Mouse (Mus musculus) WW6 (cell line): Measurements from ENCODE around the gene Svep1.

ENCODE experiments used
- DNase-seq: peaks from one replicate; pipeline ENCODE4 v3.0.0-alpha.2; 2013; ENCODE audit warnings: low read depth, low spot score

The Svep1 gene

DNA sequence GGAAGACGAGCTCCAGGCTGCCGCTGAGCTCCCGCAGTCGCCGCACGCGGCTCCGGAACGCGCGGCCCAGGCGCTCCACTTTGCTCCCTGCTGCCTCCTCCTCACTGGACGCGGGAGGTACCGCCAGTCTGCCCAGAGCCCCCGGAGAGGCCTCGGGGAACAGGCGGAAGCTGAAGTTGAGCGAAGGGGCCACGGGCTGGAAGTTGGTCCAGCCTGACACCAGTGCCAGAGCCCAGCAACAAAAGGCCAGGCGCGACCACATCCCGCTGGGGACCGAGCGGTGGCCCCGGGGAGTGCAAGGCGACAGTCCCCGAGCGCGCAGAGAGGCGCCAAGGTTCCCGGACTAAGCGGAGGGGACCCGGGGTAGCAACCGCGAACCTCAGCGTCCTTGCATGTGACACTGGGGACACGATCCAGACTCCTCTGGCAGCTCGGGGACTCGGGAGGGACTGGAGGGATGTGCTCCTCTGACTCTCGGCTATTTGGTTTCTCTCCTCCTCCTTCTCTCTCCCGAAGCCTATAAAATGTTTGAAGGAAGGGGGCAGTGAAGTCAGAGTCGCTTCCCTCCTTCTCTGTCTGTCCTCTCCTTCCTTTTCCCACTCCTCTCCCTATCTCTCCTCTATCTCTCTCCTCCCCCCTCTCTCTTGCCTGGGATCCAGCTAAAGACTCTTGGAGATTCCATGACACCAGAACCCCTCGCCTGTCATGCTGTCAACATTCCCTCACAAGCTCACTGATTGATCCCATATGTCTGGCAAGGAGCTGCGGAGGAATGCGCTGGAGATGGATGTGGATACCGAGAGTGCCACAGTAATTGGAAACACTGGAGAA, at the start of gene Svep1:
Gene Svep1, minus strand, starts transcription at position 745 of the 831 bp plus-strand sequence.
- no peak for DNase-seq

DNA sequence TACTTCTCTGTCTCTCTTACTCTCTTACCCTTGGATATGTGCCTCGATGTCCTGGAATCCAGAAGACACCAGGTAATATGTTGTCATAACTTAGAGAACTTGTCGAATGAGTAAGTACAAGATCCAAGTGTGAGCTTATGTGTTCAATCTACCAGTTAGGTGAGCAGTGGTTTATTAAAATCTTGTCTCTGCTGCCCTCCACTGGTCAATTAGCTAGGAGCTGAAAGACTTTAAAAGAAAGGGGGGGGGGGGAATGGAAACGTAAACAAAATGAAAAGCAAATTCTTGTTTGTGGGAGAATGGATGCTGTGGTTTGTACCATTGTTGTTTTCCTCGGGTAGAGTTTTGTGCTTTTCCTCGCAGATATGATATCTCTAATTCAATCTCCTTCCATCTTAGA, 46.8 kb upstream of the Svep1 start:
- peak; percentile 20 for DNase-seq

DNA sequence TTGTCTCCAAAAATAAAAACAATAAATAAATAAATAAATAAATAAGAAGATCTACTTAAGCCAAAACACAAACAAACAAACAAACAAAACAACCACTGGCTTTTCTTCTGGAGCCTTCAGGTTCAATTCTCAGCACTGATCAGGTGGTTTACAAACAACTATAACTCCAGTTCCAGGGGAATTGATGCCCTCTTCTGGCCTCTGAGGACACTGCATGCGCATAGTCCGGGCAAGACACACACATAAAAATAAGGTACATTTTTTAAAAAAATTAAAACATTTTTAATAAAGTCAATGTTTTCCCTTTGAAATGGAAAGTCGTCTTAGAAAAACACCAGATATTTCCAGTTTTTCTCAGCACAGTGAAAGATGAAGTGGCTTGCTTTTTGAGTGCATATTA, 45.7 kb upstream of the Svep1 start:
- no peak for DNase-seq

- DNase-seq, result no peak
These were observed 38.9 kb upstream of the Svep1 start for GRCm38 (mm10) chr4:58245544-58245943.

- DNase-seq, result no peak
These were observed 33.8 kb upstream of the Svep1 start for GRCm38 (mm10) chr4:58240416-58240815.

DNA sequence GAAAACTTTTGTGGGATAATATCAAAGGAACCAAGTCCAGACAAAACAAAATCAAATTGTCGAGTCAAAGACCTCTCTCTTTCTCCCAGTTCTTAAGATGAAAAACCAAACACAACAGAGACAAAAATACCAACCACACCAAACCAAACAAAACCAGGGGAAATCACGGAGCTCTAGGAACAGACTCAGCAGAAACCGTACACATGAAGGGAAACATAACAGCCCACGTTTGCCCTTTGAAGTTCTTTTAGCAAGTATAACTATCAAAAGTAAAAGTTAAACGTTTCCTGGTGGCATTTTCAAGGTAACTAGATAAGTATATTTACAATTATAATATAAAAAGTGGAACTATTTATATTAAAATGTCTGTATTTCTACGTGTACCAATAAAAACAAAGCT, 29.2 kb upstream of the Svep1 start:
- DNase-seq, result no peak

DNA sequence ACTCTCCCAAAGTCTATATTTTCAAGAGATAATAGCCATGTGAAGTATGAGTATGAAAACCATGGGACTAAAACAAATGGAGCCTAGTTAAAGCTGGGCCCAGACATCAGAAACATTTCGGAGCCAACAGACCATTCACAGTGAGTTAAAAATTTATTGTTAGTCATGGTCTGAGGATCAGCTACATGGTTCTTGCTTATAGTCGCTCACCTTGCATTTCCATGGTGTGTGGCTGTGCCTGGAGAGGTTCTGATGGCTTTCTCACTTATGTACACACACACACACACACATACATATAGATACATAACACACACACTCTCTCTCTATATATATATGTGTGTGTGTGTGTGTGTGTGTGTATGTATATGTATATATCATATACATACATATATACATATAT, 16.8 kb upstream of the Svep1 start:
- no peak for DNase-seq

- DNase-seq, result no peak
These were observed 4.7 kb upstream of the Svep1 start for GRCm38 (mm10) chr4:58211374-58211773.

- no peak for DNase-seq
These were observed 4.0 kb upstream of the Svep1 start for GRCm38 (mm10) chr4:58210557-58211090.

DNA sequence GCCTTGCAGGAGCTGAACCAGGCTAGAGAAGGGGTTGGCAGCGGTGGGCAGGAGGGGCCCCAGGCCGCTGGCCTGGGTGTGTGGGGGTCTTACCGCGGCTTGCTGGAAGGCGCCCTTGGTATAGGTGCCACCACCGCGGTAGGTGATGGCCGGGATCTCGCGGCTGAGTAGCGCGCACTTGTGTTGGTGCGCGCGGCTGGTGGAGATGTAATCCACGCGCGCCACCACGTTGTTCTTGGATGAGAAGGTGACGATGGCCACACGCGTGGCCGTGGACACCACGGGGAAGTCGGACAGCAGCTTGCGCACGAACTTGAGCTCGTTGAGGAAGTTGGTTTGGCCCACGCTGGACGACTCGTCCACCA, 927 bp downstream of the Svep1 start:
- no peak for DNase-seq

DNA sequence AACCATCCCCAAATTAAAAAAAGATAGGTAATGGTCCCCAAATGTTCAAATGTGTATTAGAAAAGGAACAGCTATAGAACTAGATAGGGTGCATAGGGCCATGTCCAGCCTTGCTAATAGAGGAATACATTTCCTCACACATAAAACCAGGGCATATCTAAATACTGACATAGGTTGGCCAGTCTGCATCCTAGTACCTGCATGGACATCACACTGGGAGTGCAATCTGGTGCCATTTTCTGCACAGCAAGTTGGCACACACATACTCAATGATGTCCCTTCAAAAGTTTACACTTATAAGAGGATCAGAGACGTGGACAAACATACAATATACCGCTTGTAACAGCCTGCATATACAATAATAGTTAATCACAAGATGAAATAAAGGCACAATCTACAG, 5.0 kb downstream of the Svep1 start:
- DNase-seq, result no peak

DNA sequence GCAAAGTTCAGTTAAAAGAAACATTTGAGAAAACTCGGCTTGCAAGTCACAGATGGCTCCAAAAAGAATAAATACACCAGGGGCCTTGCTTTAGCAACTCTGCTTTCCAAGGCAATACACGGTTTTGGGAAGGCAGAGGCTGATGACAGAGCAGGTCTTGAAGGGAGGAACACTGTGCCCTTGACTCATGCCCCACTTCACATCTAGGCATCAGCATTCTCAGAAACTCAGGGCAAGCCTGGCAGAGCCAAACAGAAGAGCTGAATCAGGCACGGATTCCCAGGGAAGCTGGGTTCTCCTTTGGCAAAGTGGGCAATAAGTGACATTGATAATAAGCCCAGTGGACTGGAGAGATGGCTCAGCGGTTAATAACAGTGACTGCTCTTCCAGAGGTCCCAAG, 5.8 kb downstream of the Svep1 start:
- no peak for DNase-seq

DNA sequence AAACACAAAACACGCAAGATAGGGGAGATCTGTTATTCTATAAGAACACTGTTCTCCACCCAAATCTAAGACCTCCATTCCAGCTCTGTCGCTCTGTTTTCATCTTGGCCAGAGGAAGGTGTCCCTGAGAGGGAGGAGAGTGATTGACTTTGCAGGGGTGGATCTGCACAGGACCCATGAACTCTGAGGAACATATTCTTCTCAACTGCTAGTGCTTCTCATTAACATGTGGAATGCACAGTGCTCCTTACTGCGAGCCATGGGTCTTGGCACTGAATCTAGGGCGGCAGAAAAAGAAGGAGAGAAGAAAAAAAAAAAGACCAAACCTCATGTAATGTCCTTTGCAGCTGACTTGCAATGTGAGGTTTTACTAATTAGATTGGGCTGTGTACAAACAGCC, 9.4 kb downstream of the Svep1 start:
- DNase-seq, result no peak

- no peak for DNase-seq
These were observed 9.9 kb downstream of the Svep1 start for GRCm38 (mm10) chr4:58196795-58197194.

- no peak for DNase-seq
These were observed 10.7 kb downstream of the Svep1 start for GRCm38 (mm10) chr4:58195936-58196335.

DNA sequence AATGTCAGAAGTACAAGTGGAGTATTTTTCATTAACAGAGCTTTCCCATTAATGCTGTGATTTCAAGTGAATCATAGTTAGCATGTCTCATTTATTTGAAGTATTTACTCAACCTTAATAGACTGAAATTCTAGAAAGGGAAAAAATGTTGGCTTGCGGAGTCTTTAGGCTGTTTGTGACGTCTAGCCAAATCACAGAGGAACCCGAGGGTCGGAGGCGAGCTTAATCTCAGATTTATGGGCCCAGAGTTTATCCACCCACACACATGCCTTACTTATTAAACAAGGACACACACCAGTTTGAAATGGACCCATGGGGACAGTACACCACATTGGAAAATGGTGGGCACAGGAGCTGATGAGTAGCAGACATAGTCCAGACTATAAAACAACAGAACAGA, 17.4 kb downstream of the Svep1 start:
- DNase-seq, result no peak

DNA sequence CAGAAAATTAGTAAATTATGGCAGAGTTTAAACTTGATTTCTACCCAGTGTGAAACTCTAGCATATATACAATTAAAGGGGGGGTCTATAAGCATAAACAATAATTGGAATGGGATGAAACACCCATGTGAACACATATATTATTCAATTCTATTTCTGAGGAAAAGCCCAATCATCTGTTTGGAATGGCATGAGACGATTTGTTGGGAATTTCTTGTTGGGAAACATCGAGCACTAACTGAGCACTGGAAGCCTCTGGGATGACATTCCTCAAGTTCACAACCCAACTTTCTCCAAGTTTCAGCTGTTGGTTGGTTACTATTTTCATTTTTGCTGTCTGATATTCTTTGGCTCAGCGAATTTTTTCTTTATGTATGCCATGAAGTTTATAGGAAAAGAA, 21.3 kb downstream of the Svep1 start:
- DNase-seq, result no peak

DNA sequence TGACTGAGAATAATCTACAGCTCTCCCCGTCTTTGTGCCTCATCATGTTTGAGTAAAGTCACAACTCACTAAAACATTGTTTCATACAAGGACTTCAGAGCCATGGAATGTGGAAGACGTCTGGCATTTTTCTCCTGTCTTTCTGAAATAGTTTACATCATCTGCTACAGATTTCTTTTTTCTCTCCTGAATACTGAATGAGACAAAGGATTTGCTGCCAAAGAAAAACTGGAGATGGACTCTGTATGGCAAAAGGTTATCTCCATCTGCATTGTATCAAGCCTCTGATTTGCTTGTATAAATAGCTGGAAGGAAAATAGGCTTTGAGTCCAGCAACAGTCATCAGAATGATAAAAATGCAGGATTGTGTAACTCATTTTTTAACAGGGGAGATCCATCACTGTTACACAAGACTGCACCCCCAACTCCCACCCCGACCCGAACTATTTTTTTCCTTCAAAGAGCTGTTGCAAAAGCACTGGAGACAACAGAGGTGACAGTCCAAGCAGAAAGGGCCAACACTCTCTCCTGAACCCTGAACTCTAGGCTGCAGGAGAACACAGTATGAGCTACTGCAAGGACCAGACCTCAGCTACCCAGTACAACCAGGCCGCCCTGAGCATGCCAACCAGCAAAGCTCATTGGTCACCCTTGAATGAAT, 21.8 kb downstream of the Svep1 start:
- no peak for DNase-seq

- no peak for DNase-seq
These were observed 22.8 kb downstream of the Svep1 start for GRCm38 (mm10) chr4:58183897-58184296.

- DNase-seq, result no peak
These were observed 28.2 kb downstream of the Svep1 start for GRCm38 (mm10) chr4:58178489-58178888.

GRCm38 (mm10) chr4:58177256-58177655, 29.4 kb downstream of the Svep1 start:
- DNase-seq, result no peak

DNA sequence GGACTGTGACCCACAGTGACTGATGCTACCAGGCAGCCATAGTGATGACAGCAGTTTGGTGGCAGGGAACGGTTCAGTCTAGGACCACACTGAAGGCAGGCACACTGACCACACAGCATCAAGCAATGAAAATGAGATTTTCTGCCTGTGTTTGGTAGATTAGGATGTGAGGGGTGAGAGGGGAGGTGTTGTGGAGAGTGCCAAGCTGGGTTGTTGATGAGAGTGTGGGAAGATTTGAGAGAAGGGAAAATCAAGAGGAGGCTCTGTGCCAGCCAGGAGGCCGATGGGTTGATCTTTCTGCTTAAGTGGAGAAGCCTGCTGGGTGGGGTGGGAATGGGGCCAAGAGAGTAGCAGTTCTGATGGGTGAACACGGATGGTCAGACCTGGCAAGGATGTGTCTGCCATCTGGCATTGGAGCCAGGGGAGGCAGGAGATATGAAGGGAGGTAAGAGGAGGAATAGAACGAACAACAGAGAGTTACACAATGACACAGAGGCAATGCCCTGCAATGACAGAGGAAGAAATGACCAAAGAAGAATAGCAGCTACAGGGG, 32.1 kb downstream of the Svep1 start:
- no peak for DNase-seq

DNA sequence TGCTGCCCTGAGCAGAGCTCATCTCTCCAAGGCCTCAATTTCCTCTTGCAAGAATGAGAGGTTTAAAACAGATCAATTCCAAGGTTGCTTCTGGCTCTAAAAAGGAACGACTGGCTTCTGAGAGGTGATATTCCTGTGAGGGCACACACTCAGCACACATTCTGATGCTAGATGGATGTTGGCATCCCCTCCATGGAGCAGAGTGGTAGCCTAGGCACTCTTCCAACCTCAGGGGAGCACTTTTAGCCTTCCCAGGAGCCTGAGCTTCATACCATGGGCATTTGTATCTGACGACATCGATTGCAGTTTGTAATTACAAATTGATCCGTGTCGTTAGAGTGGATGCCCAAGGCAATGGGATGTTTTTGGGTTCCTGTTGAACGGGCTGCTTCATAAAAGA, 33.3 kb downstream of the Svep1 start:
- no peak for DNase-seq
